Mouse (Mus musculus): Measurements from ENCODE around the gene Rtl10.

GRCm38 (mm10) chr16:18470829-18471228 lies 27.9 kb upstream of the Rtl10 start:
- TF ChIP-seq CTCF (IDR thresholded peaks at IDR 0.05; ENCODE audit: borderline replicate concordance, insufficient read depth, low read depth, low read length) (peak; percentile 18; the same call in 1 of the 2 replicates), POLR2A (IDR thresholded peaks at IDR 0.05; ENCODE audit: borderline replicate concordance, insufficient read depth, low read length) (no peak)
